Mouse (Mus musculus): ENCODE data around the gene Pi4k2b.
"Not testable (repeated sequence)": the region's sequence is repeated elsewhere in the genome, so short reads cannot be mapped to it uniquely, and the experiment has no call there.

Pi4k2b gene

DNA sequence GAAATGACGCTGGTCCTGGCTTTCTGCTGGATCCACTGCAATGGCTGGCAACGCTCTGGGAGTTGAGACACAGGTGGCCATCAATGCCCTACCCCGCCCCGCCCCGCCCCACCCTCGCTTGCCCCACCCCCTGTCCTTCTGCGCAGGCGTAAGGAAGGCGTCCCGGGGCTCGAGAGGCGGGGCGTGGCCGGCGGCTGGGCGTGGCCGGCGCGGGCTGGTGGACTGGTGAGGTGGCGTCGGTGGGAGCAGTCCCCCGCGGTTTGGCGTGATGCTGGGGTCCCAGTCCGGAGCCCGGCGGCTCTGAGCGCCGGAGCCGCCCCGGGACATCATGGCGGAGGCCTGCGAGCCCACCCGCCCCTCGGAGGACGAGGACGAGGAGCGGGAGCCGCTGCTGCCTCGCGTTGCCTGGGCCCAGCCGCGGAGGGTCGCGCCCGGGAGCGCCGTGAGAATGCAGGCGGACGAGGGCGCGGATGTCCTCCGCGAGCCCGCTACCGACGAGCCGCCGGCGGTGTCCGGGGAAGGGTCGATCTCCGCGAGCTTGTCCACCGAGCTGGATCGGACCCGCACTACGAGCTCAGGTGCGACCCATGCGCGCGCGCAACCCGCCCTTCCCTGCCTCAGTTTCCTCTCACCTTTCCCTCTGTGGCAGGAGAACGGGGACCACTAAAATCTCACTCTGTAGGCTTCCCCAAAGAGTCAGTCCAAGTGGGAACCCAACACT is at the start of gene Pi4k2b:
TSS of gene Pi4k2b (plus strand) at position 184 of the 721 bp plus-strand sequence.
- peak; percentile 89 for DNase-seq (ENCODE audit: extremely low spot score, low spot score)

DNA sequence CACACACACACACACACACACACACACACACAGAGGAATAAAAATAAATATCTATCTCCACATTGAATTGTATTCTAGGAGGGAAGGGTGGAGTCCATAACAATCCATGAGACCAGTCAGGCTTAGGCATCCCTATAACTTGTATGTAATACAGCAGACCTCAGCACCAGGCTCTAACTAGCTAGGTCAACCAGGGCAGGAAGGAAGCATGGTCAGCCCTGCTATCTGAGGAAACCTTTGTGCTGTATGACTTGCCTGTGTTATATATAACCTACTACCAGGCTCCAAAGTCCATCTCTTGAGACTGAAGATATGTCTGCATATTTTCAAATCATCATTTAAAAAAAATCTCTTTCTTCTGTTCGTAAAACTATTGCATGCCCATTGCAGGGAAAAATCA is 44.1 kb upstream of the Pi4k2b start:
- no peak for DNase-seq (ENCODE audit: extremely low spot score, low spot score)

GRCm38 (mm10) chr5:52697882-52698440 is 43.4 kb upstream of the Pi4k2b start:
- not testable (repeated sequence) for DNase-seq (ENCODE audit: extremely low spot score, low spot score)

GRCm38 (mm10) chr5:52704562-52704961 is 36.8 kb upstream of the Pi4k2b start:
- DNase-seq (ENCODE audit: extremely low spot score, low spot score), result no peak

DNA sequence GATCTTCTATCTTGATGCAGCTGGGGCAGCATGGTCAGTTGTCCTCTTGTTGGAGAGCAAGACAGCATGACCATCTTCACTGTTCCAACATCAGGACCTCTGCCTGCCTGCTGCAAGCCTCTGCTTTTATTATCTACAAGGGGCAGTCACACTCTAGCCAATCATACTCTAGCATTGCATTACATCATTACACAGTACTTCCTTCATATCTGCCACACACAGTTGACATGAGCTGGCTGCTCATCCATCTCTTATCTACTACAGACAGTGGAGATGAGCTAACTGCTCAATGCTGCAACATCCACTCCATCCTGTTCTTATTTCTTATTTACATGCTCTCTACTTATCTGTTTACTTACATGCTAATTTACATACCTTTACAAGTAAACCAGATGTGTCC is 28.7 kb upstream of the Pi4k2b start:
- DNase-seq (ENCODE audit: extremely low spot score, low spot score), result no peak

DNA sequence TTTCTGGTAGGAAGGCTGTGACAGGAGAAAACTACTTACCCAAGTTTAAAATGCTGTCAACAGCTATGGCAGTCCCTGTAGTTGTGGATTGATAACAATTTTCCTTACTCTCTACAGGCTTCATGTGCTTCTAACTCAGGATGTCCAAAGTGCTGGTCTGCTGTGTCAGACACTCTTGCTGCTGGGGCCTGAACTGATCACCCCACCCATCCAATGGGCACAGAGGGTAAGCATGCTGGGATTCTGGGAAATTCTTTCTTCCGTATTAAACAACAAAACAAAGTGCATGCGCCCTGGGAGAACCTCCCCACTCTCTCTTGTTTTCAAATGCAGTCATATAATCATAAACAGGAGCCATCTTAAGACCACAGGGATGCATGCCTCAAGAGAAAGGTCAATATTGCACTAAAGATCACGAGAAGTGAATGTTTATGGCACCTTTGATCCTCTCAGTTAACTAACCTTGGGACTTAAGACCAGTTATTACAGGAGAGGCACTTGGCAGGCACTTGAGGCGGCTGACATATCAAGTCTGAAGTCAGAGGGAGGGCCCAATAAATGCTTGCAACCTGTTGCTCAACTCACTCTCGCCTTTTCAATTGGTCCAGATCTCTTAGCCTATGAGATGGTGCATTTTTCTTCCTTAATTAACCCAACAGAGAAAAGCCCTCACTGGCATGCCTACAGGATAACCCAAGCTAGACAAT is 24.5 kb upstream of the Pi4k2b start:
- no peak for DNase-seq (ENCODE audit: extremely low spot score, low spot score)

DNA sequence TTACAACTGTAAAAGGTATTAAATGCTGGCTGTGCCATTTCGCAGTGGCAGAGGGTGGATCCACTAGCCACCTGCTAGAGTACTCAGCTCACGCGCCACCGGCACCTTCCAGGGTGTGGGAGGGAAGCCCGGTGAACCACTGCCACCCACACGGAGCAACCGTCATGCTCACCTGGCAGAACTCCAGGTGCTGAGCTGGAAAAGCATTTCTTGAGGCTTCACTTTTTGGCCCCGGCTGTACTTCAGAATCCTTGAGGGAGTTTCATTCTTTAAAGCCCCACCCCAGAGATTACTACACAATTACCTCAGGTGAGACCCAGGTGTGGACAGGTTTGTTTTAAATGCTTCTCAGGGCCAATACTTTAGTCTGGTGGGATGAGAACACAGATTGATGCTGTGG is 20.4 kb upstream of the Pi4k2b start:
- no peak for DNase-seq (ENCODE audit: extremely low spot score, low spot score)

GRCm38 (mm10) chr5:52727747-52728146 is 13.6 kb upstream of the Pi4k2b start:
- no peak for DNase-seq (ENCODE audit: extremely low spot score, low spot score)

DNA sequence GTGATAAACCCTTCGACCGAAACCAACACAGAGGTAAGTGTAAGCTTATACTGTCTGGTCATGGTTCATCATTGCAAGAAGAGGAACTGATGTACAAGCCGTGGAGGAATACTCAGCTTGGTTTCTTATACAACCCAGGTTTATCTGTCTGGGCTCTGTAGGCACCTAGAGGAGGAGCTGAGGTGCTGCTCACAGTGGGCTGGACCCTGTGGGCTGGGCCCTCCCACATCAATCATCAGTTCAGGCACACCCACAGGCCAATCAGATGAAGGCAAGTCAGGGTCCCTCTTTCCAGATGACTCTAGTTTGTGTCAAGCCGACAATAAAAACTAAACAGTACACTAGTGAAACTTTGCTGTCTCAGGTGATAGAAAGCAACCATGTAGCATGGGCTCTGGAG is 8.6 kb upstream of the Pi4k2b start:
- no peak for DNase-seq (ENCODE audit: extremely low spot score, low spot score)

DNA sequence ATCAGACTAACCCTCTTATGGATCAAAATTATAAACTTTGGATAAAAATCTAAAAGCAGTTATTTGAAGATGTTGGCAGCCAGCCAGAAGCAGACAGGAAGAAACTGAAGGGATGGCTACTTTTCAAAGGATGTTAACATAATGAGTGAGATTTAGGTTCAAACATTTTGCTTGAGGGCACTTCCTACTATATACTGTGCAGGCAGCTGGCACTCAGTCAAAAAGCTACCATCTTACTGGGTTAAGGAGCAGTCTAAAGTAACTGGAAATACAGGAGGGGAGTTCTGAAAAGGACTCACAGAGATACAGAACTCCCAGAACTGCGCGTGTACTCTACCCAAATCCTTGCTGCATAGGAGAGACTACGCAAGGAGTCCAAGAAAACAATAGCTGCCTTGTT is 5.3 kb upstream of the Pi4k2b start:
- DNase-seq (ENCODE audit: extremely low spot score, low spot score), result no peak

GRCm38 (mm10) chr5:52742112-52742813 is 889 bp downstream of the Pi4k2b start:
- peak; percentile 65 for DNase-seq (ENCODE audit: extremely low spot score, low spot score)

DNA sequence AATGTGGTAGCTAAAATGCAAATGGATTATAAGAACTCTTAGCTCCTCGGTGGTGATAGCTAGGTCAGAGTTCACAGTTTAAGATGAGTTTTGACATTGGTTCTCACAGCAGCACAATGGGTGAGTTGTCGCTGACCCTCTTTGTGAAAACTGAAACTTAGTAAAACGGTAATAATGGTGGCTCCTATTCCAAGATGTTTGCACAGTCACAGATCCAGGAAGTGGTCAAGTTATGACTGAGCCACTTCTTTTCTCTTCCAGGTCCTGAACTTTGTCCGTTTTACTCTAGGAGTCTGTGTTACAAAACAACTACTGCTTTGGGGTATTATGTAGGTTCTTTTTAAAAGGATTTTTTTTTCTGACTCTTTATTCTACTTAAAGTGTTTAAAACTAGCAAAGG is 1.9 kb downstream of the Pi4k2b start:
- no peak for DNase-seq (ENCODE audit: extremely low spot score, low spot score)

DNA sequence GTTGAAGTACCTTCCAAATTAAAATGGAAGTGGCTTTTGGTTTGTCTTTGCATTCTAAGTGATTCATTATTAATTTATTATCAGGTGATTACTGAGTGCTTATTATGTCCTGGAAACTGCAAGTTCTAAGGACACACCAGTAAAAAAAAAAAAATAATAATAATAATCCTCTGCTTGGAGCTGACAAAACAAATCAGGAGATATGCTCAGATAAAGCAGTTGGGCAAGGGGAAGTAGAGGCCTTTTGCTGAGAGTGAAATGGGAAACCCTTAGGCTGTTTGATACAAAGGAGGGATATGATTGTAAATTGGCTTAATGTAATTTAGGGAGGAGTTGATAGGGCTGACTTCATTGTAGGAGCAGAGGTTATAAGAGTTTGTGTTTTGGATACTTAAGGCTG is 5.5 kb downstream of the Pi4k2b start:
- DNase-seq (ENCODE audit: extremely low spot score, low spot score), result no peak

DNA sequence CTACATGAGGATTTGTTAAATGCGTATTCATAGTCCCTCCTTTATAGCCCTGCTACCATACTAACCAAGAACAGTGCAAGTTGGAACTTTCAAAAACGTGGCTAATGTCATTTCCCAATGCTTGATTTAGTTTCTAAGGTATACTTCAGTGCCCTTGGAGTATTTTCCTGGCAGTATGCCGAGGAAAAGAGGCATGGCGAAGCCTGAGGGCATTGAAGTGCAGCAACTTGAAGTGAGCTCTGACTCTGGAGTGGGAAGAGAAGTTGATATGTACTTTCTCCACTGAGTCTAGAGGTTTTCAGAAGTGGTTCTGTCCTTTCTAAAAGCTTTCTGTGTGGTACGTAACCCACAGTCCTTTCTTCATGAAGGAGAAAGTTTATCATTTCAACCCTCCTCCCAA is 7.4 kb downstream of the Pi4k2b start:
- DNase-seq (ENCODE audit: extremely low spot score, low spot score), result no peak

DNA sequence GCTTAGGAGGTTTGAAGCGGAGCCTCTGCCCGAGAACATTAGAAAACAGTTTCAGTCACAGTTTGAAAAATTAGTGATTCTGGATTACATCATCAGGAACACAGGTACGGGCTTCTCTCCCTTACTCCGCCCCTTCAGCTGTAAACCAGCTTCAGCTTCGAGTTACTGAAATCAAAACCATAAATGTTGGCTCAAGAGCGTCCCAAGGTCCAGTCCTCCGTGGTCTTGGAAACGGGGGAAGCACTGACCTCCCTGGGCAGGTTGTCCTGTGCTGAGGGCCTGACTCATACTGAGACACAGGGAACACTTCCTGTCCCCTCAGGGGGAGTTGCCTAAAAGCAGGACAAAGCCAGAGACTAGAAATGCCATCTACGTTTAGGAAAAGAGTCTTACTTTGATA is 11.8 kb downstream of the Pi4k2b start:
- DNase-seq (ENCODE audit: extremely low spot score, low spot score), result no peak

GRCm38 (mm10) chr5:52754196-52754595 is 12.8 kb downstream of the Pi4k2b start:
- no peak for DNase-seq (ENCODE audit: extremely low spot score, low spot score)

DNA sequence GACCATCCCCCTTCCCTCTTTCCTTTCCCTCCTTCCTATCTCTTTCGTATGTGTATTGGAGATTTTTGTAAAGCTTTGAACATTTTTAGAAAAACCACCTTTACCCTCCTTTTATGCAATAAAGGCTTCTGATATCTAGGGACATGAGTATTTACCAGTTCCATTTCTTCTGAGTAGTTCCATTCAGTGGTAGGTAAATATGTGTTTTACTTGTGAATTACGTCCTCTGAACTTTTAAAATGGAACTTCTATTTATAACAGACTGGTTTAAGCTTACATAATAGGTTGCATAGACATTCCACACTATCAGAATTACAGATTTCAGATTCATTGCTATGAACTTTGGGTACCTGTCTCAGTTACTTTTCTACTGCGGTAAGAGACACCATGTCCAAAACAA is 14.0 kb downstream of the Pi4k2b start:
- no peak for DNase-seq (ENCODE audit: extremely low spot score, low spot score)

DNA sequence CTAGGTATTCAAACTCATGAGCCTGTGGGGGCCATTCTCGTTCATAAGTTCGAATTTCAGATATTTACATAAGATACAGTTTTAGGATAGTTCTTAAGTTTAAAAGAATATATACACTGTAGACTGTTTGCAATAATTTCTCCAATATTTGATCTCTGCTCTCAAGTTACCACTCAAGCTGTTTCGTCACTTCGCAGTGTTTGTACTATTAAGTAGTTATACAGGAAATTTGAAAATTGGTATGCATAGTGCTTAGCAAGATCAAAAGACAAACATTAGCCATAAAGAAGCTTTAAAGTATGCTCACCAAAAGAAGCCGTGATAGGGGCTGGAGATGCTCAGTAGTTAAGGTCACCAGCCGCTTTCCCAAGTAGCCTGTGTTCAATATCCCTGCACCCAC is 14.6 kb downstream of the Pi4k2b start:
- DNase-seq (ENCODE audit: extremely low spot score, low spot score), result no peak

- DNase-seq (ENCODE audit: extremely low spot score, low spot score), result no peak
These were observed 21.2 kb downstream of the Pi4k2b start for GRCm38 (mm10) chr5:52762586-52762985.

GRCm38 (mm10) chr5:52774267-52774666 is 32.9 kb downstream of the Pi4k2b start:
- no peak for DNase-seq (ENCODE audit: extremely low spot score, low spot score)

GRCm38 (mm10) chr5:52775237-52775636 is 33.9 kb downstream of the Pi4k2b start, which contains the start of gene Zcchc4:
Gene Zcchc4, plus strand, starts transcription at chr5:52775409.
- DNase-seq (ENCODE audit: extremely low spot score, low spot score), result no peak

Data from neural tube, embryonic 10.5 days (tissue).